Mouse (Mus musculus): ENCODE measurements around the gene Sult3a2. TPM values are rescaled to one million over a fixed set of nuclear protein-coding genes. Genes with fewer than 3 reads are reported as not detected.

The Sult3a2 gene
- polyA plus RNA-seq, 1 experiment from 2014 or later: not detected

DNA sequence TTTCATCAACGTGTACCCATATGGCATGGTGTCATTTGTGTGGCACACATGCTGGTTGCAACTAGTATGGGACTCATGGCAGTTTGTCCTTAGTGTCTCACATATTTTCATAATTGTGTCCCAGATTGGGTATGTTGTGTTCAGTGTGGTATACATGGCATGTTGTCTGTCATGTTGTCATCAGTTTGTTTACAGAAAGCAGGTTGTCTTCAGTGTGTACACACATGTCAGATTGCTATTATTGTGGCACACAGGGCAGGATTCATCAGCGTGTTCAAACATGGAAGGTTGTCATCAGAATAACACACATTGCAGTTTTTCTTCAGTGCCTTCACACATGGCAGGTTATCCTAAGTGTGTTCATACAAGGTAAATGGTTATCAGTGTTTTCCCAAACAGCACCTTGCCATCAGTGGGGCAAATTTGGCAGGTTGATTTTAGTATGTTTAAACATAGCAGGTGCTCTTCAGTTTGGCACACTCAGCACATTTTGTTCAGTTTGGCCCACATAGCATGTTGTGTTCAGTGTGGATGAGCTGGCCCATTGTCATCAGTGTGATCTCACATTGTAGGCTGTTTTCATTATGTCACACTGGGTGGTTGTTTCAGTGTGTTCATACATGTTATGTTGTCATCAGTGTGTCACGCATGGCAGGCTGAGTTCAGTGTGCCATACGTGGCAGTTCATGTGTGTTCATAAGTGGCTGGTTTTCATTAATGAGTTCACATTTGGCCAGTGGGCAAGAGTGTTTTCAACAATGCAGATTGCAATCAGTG, 53.9 kb downstream of the Sult3a2 start:
- ATAC-seq (ENCODE audit: insufficient number of reproducible peaks, low FRiP score, low TSS enrichment, low read depth): no peak
- Histone ChIP-seq H3K27ac (replicated peaks) (no peak overlapping the region), H3K4me3 (replicated peaks) (no peak overlapping the region), H3K4me1 (no peaks in the 10 kb centered on the region), H3K27me3 (no peaks in the 10 kb centered on the region), H3K9ac (no peak overlapping the region), H3K4me2 (replicated peaks) (no peak overlapping the region), H3K36me3 (no peaks in the 10 kb centered on the region), H3K9me3 (replicated peaks) (no peaks in the 10 kb centered on the region)
- 75% methylated on average over 4 of the region's 4 CpGs for WGBS

DNA sequence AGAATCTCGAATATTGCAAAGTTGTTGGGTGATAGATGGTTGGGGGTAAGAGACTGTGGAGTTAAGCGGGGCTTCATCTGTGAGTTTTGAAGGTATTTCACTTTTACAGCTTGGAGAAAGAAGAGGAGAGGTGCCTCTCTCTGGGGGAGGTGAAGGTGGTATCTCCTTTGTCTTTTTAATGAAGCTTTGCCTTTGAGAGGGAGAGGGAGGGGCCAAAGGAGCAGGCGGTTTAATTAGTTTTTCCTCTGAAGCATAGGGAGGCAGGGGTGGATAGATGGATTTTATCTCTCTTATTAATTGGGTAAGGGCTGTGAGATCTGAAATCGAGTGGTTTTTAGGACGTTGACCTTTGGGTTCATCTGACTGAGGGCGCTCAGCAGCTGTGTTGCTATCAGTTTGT, 62.7 kb downstream of the Sult3a2 start:
- ATAC-seq (ENCODE audit: insufficient number of reproducible peaks, low FRiP score, low TSS enrichment, low read depth): no peak
- Histone ChIP-seq H3K9me3 (replicated peaks) (no peaks in the 10 kb centered on the region), H3K9ac (no peak overlapping the region), H3K27me3 (no peaks in the 10 kb centered on the region), H3K4me3 (replicated peaks) (no peak overlapping the region), H3K4me1 (no peaks in the 10 kb centered on the region), H3K4me2 (replicated peaks) (no peak overlapping the region), H3K27ac (replicated peaks) (no peak overlapping the region), H3K36me3 (no peaks in the 10 kb centered on the region)
- WGBS: 45% methylated on average over 6 of the region's 6 CpGs

DNA sequence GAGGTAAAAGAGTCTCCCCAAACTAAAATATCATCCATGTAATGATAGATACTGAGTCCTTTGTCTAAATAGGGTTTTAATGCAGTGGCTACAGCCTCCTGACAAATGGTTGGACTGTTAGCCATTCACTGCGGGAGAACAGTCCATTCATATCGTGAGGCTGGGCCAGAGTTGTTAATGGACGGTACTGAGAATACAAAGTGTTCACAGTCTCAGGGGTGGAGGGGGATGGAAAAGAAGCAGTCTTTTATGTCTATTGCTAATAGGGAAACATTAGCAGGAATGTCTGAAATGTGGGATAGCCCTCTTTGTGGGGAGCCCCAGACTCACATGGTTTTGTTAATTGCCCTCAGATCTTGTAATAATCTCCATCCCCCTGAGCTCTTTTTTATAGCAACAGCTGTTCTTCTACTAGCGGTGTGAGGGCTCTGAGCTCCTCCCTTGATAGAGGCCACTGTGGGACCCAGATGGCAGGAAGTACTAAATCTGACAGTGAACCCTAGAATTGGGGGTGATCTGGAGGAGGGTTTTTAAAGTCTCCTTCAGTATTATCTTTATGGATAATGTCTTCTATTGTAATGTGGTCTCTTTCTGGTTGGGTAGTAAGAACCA, 64.6 kb downstream of the Sult3a2 start:
- H3K27ac ChIP-seq (replicated peaks): no peak overlapping the region
- H3K4me3 ChIP-seq (replicated peaks): no peak overlapping the region
- no peak overlapping the region for H3K9ac ChIP-seq
- no peak for ATAC-seq (ENCODE audit: insufficient number of reproducible peaks, low FRiP score, low TSS enrichment, low read depth)
- no peaks in the 10 kb centered on the region for H3K9me3 ChIP-seq (replicated peaks)
- no peaks in the 10 kb centered on the region for H3K36me3 ChIP-seq
- H3K4me1 ChIP-seq: no peaks in the 10 kb centered on the region
- H3K27me3 ChIP-seq: no peaks in the 10 kb centered on the region
- no peak overlapping the region for H3K4me2 ChIP-seq (replicated peaks)
- 50% methylated on average over 4 of the region's 4 CpGs for WGBS

Other genes starting within 250 kb of the Sult3a2 start
- 0.07 TPM in 1 of 2 replicates, not detected in the other for gene Clvs2, start 161.9 kb downstream of the Sult3a2 start, polyA plus RNA-seq (2015; fragmentation: Nextera tagmentation; extraction: Ambion mirVana)
- not detected in 2 replicates for gene Sult3a1, start 71.0 kb upstream of the Sult3a2 start, polyA plus RNA-seq (2015; fragmentation: Nextera tagmentation; extraction: Ambion mirVana)
- 1.6 and 3.3 TPM in 2 replicates for gene Rsph4a, start 118.4 kb upstream of the Sult3a2 start, polyA plus RNA-seq (2015; fragmentation: Nextera tagmentation; extraction: Ambion mirVana)
- 20.9 and 22.9 TPM in 2 replicates for gene Zup1, start 164.6 kb upstream of the Sult3a2 start, polyA plus RNA-seq (2015; fragmentation: Nextera tagmentation; extraction: Ambion mirVana)
- gene Rwdd1, start 232.9 kb upstream of the Sult3a2 start, polyA plus RNA-seq (2015; fragmentation: Nextera tagmentation; extraction: Ambion mirVana): 111 and 113 TPM in 2 replicates